Mouse (Mus musculus) lung, postnatal 0 days (tissue): ENCODE data around the gene Crb3.

Experiments
- CTCF ChIP-seq: IDR thresholded peaks from 2 replicates; pipeline ENCODE4 v1.5.1; 2016; ENCODE audit warnings: antibody characterized with exemption, mild to moderate bottlenecking
- EP300 ChIP-seq: IDR thresholded peaks from 2 replicates; pipeline ENCODE4 v1.6.1; 2016; ENCODE audit warnings: antibody characterized with exemption, mild to moderate bottlenecking, control low read depth

DNA sequence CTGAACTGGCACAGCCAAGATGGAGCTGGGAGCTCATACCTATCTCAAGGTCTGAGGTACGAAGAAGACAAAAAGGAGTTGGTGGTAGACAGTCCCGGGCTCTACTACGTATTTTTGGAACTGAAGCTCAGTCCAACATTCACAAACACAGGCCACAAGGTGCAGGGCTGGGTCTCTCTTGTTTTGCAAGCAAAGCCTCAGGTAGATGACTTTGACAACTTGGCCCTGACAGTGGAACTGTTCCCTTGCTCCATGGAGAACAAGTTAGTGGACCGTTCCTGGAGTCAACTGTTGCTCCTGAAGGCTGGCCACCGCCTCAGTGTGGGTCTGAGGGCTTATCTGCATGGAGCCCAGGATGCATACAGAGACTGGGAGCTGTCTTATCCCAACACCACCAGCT, 48.2 kb downstream of the Crb3 start:
- TF ChIP-seq CTCF, result no peak
- TF ChIP-seq EP300, result no peak
